Mouse (Mus musculus) embryonic facial prominence, embryonic 13.5 days (tissue): ENCODE results near the gene Slc22a17. TPM values are rescaled to one million over a fixed set of nuclear protein-coding genes. Genes with fewer than 3 reads are reported as not detected.
A peak's percentile ranks its signal among the peaks of the same experiment; 100 is the strongest.
"Not testable (repeated sequence)": the region's sequence is repeated elsewhere in the genome, so short reads cannot be mapped to it uniquely, and the experiment has no call there.

Experiments used
- ATAC-seq: fragments of 200-750 bp; cut with Nextera tagmentation; 2 replicates; pipeline ENCODE4 v1.8.0; 2017; ENCODE audit warnings: low read depth; ENCODE audit not compliant: insufficient number of reproducible peaks, insufficient read depth, low FRiP score, low TSS enrichment
- H3K27ac ChIP-seq: fragments of 300-500 bp; sonication (generic); 2 replicates; pipeline ENCODE4 v1.5.1; 2015; ENCODE audit warnings: moderate library complexity, mild to moderate bottlenecking, inconsistent platforms
- H3K27me3 ChIP-seq: fragments of 300-500 bp; sonication (generic); 2 replicates; pipeline ENCODE4 v1.6.1; 2015; ENCODE audit warnings: mild to moderate bottlenecking, inconsistent platforms
- H3K36me3 ChIP-seq: fragments of 300-500 bp; sonication (generic); 2 replicates; pipeline ENCODE4 v1.6.1; 2015; ENCODE audit warnings: mild to moderate bottlenecking, inconsistent platforms
- H3K4me1 ChIP-seq: fragments of 300-500 bp; sonication (generic); 2 replicates; pipeline ENCODE4 v1.6.1; 2015; ENCODE audit warnings: inconsistent platforms
- H3K4me2 ChIP-seq: fragments of 300-500 bp; sonication (generic); 2 replicates; pipeline ENCODE4 v1.6.1; 2015; ENCODE audit warnings: moderate library complexity, mild to moderate bottlenecking, inconsistent platforms
- H3K4me3 ChIP-seq: fragments of 300-500 bp; sonication (generic); 2 replicates; pipeline ENCODE4 v1.5.1; 2015; ENCODE audit warnings: mild to moderate bottlenecking, inconsistent platforms
- H3K9ac ChIP-seq: fragments of 300-500 bp; sonication (generic); 2 replicates; pipeline ENCODE4 v1.6.1; 2015; ENCODE audit warnings: mild to moderate bottlenecking, inconsistent platforms
- H3K9me3 ChIP-seq: fragments of 300-500 bp; sonication (generic); 2 replicates; pipeline ENCODE4 v1.6.1; 2016; ENCODE audit warnings: inconsistent platforms
- WGBS: fragments of 180-500 bp; shearing (Covaris S2); methylation state at CpG from one replicate; pipeline ENCODE4 v1.1.7; 2015; ENCODE audit warnings: mixed read lengths; 5-methylcytosine and 5-hydroxymethylcytosine counted together
- polyA plus RNA-seq: library from polyadenylated mRNA; unstranded; fragments of >200 nt; fragmentation: Nextera tagmentation; extraction: Ambion mirVana; gene quantifications from 2 replicates; pipeline ENCODE4 v1.2.1, GENCODE M21; 2015

Gene Slc22a17
- 74.3 and 84.7 TPM in 2 replicates for polyA plus RNA-seq

- Histone ChIP-seq H3K36me3 (peaks cover 58% of the 10 kb centered on the region), H3K27me3 (no peaks in the 10 kb centered on the region), H3K9ac (peak within 1 kb of the TSS; percentile 98), H3K4me2 (peak within 1 kb of the TSS; percentile 83), H3K27ac (peak within 1 kb of the TSS; percentile 89), H3K9me3 (no peaks in the 10 kb centered on the region), H3K4me3 (peak within 1 kb of the TSS; percentile 95), H3K4me1 (peaks cover 35% of the 10 kb centered on the region)
- peak; percentile 88 for ATAC-seq
- 0% methylated on average over 28 of the region's 28 CpGs for WGBS
Observed at GRCm38 (mm10) chr14:54912886-54913285, at the start of gene Slc22a17. Gene Slc22a17 (minus strand): TSS chr14:54913132.

GRCm38 (mm10) chr14:54962714-54963113 lies 49.8 kb upstream of the Slc22a17 start:
- Histone ChIP-seq H3K4me1 (0 out of 2 replicates have a peak, but pooled peaks cover 3% of the 10 kb centered on the region), H3K36me3 (no peaks in the 10 kb centered on the region), H3K27me3 (no peaks in the 10 kb centered on the region), H3K4me2 (no peak overlapping the region), H3K27ac (no peak overlapping the region), H3K4me3 (no peak overlapping the region), H3K9ac (no peak overlapping the region), H3K9me3 (no peaks in the 10 kb centered on the region)
- no peak for ATAC-seq
- 80% methylated on average over 7 of the region's 7 CpGs for WGBS

GRCm38 (mm10) chr14:54961487-54961886 lies 48.6 kb upstream of the Slc22a17 start:
- WGBS: 77% methylated on average over 5 of the region's 5 CpGs
- Histone ChIP-seq H3K27ac (no peak overlapping the region), H3K4me2 (no peak overlapping the region), H3K4me3 (no peak overlapping the region), H3K9me3 (no peaks in the 10 kb centered on the region), H3K4me1 (0 out of 2 replicates have a peak, but pooled peaks cover 3% of the 10 kb centered on the region), H3K36me3 (no peaks in the 10 kb centered on the region), H3K27me3 (no peaks in the 10 kb centered on the region), H3K9ac (no peak overlapping the region)
- ATAC-seq: no peak

DNA sequence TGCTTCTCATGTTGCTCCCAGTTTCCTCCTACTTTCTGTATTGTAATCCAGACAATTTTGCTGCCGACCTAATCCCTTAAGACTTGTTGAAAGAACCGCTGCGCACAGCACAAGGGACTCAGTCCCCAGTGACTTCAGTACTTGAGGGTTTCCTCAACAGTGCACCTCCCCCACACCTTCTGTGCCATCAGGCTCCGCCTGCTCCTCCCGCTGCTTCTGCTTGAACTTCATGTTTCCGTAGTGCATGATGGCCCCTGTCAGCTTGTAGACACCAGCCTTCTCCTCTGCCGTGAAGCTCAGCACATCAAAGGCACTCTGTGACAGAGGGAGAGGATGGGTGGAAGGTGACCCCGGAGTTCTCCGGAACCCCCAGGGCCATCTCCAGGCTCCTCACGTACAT lies 47.8 kb upstream of the Slc22a17 start:
- Histone ChIP-seq H3K9me3 (no peaks in the 10 kb centered on the region), H3K36me3 (no peaks in the 10 kb centered on the region), H3K9ac (no peak overlapping the region), H3K27ac (no peak overlapping the region), H3K27me3 (no peaks in the 10 kb centered on the region), H3K4me2 (no peak overlapping the region), H3K4me3 (no peak overlapping the region), H3K4me1 (0 out of 2 replicates have a peak, but pooled peaks cover 3% of the 10 kb centered on the region)
- WGBS: 68% methylated on average over 10 of the region's 10 CpGs
- no peak for ATAC-seq

- H3K4me3 ChIP-seq, H3K4me1 ChIP-seq, ATAC-seq, H3K9ac ChIP-seq, H3K4me2 ChIP-seq, H3K27ac ChIP-seq, H3K27me3 ChIP-seq, H3K36me3 ChIP-seq, H3K9me3 ChIP-seq: not testable (repeated sequence)
- 88% methylated on average over 12 of the region's 12 CpGs for WGBS
Observed at GRCm38 (mm10) chr14:54959853-54960613, 47.1 kb upstream of the Slc22a17 start.

DNA sequence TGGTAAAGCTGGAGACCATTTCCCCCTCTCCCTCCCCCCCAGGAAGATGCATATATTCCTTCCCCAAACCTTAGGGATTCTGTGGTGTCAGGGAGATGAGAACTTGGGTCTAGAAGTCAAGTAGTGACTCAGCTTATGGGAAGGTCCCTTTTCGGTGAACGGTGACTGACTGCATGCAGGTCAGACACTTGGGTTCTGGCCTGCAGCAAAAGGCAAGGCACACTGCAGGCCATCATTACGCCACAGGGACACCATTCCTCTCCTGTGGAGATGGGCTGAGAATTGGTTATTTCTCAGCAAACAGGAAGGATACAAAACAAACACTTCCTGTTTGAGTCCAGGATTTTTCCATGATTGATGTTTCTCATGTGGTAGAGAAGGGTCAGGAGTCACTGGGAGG lies 46.3 kb upstream of the Slc22a17 start:
- ATAC-seq: no peak
- Histone ChIP-seq H3K36me3 (no peaks in the 10 kb centered on the region), H3K9me3 (no peaks in the 10 kb centered on the region), H3K4me1 (0 out of 2 replicates have a peak, but pooled peaks cover 3% of the 10 kb centered on the region), H3K4me2 (no peak overlapping the region), H3K27ac (no peak overlapping the region), H3K4me3 (no peak overlapping the region), H3K9ac (no peak overlapping the region), H3K27me3 (no peaks in the 10 kb centered on the region)
- 98% methylated on average over 3 of the region's 3 CpGs for WGBS

GRCm38 (mm10) chr14:54958503-54958902 lies 45.6 kb upstream of the Slc22a17 start:
- Histone ChIP-seq H3K4me1 (0 out of 2 replicates have a peak, but pooled peaks cover 3% of the 10 kb centered on the region), H3K4me3 (no peak overlapping the region), H3K36me3 (no peaks in the 10 kb centered on the region), H3K9ac (no peak overlapping the region), H3K27me3 (no peaks in the 10 kb centered on the region), H3K9me3 (no peaks in the 10 kb centered on the region), H3K4me2 (no peak overlapping the region), H3K27ac (no peak overlapping the region)
- WGBS: 75% methylated on average over 4 of the region's 4 CpGs
- no peak for ATAC-seq

DNA sequence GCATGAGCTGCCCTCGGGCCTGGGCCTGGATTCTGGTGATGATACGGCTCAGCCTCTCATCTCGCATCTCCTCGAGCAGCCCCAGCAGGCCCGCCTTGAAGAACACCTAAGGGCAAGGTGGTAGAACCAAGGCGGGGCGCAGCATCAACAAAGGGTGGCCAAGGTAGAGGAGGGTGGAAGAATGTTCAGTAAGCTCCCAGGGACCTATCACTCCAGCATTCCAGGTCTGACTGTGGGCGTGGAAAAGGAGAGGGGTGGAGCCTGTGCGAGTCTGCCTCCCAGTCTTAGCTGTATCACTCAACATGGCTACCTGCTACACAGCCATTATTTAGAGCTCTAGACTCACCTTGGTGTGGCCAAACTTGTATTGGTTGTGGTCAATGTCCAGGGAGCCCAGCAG lies 43.6 kb upstream of the Slc22a17 start:
- 81% methylated on average over 9 of the region's 9 CpGs for WGBS
- no peak for ATAC-seq
- 0 out of 2 replicates have a peak, but pooled peaks cover 3% of the 10 kb centered on the region for H3K4me1 ChIP-seq

GRCm38 (mm10) chr14:54955481-54955880 lies 42.5 kb upstream of the Slc22a17 start:
- H3K9ac ChIP-seq: no peak overlapping the region
- no peaks in the 10 kb centered on the region for H3K9me3 ChIP-seq
- H3K27me3 ChIP-seq: no peaks in the 10 kb centered on the region
- H3K4me1 ChIP-seq: no peaks in the 10 kb centered on the region
- H3K4me2 ChIP-seq: no peak overlapping the region
- ATAC-seq: no peak
- 83% methylated on average over 3 of the region's 3 CpGs for WGBS
- no peak overlapping the region for H3K4me3 ChIP-seq
- H3K27ac ChIP-seq: no peak overlapping the region
- H3K36me3 ChIP-seq: no peaks in the 10 kb centered on the region

More for the DNA sequence above, 43.6 kb upstream of the Slc22a17 start:
- Histone ChIP-seq H3K27me3 (no peaks in the 10 kb centered on the region), H3K9me3 (no peaks in the 10 kb centered on the region), H3K36me3 (no peaks in the 10 kb centered on the region), H3K4me2 (no peak overlapping the region), H3K4me3 (no peak overlapping the region), H3K27ac (no peak overlapping the region), H3K9ac (no peak overlapping the region)

GRCm38 (mm10) chr14:54954474-54954873 lies 41.5 kb upstream of the Slc22a17 start:
- no peaks in the 10 kb centered on the region for H3K9me3 ChIP-seq
- H3K27me3 ChIP-seq: no peaks in the 10 kb centered on the region
- no peak for ATAC-seq
- no peaks in the 10 kb centered on the region for H3K4me1 ChIP-seq
- 60% methylated on average over 3 of the region's 3 CpGs for WGBS
- H3K36me3 ChIP-seq: no peaks in the 10 kb centered on the region
- no peak overlapping the region for H3K4me2 ChIP-seq
- no peak overlapping the region for H3K9ac ChIP-seq
- no peak overlapping the region for H3K4me3 ChIP-seq
- H3K27ac ChIP-seq: no peak overlapping the region

- Histone ChIP-seq H3K27me3 (no peaks in the 10 kb centered on the region), H3K36me3 (no peaks in the 10 kb centered on the region), H3K4me3 (no peak overlapping the region), H3K4me2 (no peak overlapping the region), H3K9me3 (no peaks in the 10 kb centered on the region), H3K9ac (no peak overlapping the region), H3K4me1 (no peaks in the 10 kb centered on the region), H3K27ac (no peak overlapping the region)
- ATAC-seq: no peak
- WGBS: 92% methylated on average over 8 of the region's 8 CpGs
Observed at GRCm38 (mm10) chr14:54953664-54954206, 40.8 kb upstream of the Slc22a17 start.

DNA sequence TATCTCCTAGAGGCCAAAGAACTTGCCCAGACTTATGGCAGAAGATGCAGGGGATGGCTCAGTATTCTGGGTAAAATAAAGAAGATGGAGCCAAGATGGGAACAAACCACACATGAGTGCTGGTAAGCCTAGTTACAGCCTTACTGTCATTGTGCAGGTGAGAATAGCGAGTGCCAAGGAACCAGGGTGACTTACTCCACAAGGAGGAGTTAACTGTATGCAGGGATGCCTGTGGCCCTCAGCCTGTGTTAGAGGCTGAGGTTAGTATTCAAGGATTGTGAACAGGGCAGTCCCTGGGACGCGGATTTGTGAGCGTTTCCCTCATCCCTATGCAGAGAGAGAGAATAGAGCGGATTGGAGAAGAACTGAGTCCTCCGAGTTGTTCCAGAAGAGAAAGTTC lies 38.7 kb upstream of the Slc22a17 start:
- no peaks in the 10 kb centered on the region for H3K9me3 ChIP-seq
- 87% methylated on average over 6 of the region's 6 CpGs for WGBS
- ATAC-seq: no peak
- H3K36me3 ChIP-seq: no peaks in the 10 kb centered on the region
- H3K27me3 ChIP-seq: no peaks in the 10 kb centered on the region
- no peak overlapping the region for H3K4me3 ChIP-seq
- no peak overlapping the region for H3K4me2 ChIP-seq
- H3K9ac ChIP-seq: no peak overlapping the region
- H3K27ac ChIP-seq: no peak overlapping the region
- H3K4me1 ChIP-seq: no peaks in the 10 kb centered on the region
